Mouse (Mus musculus): ENCODE data around the gene Trim17.
A peak's percentile ranks its signal among the peaks of the same experiment; 100 is the strongest.

Trim17 gene

GRCm38 (mm10) chr11:58954420-58955142 lies at the start of gene Trim17, which contains the start of gene Hist3h2a:
Gene Trim17 (plus strand): TSS chr11:58954685.
Gene Hist3h2a (plus strand): TSS chr11:58954685.
- DNase-seq (ENCODE audit: low spot score), result peak; percentile 99

GRCm38 (mm10) chr11:58904838-58905237 lies 49.6 kb upstream of the Trim17 start:
- DNase-seq (ENCODE audit: low spot score), result peak; percentile 26

- no peak for DNase-seq (ENCODE audit: low spot score)
These were observed 40.7 kb upstream of the Trim17 start for GRCm38 (mm10) chr11:58913776-58914175.

- DNase-seq (ENCODE audit: low spot score), result peak; percentile 78
These were observed 39.9 kb upstream of the Trim17 start for GRCm38 (mm10) chr11:58914461-58915028.

- peak; percentile 75 for DNase-seq (ENCODE audit: low spot score)
These were observed 37.4 kb upstream of the Trim17 start for GRCm38 (mm10) chr11:58916879-58917744.

- no peak for DNase-seq (ENCODE audit: low spot score)
These were observed 36.6 kb upstream of the Trim17 start, which contains the start of gene Btnl10 for GRCm38 (mm10) chr11:58917745-58918366. Gene Btnl10 (plus strand): TSS chr11:58917908.

GRCm38 (mm10) chr11:58918759-58919158 lies 35.7 kb upstream of the Trim17 start:
- DNase-seq (ENCODE audit: low spot score), result no peak

GRCm38 (mm10) chr11:58922420-58922819 lies 32.1 kb upstream of the Trim17 start:
- no peak for DNase-seq (ENCODE audit: low spot score)

- no peak for DNase-seq (ENCODE audit: low spot score)
These were observed 27.8 kb upstream of the Trim17 start for GRCm38 (mm10) chr11:58926651-58927050.

- DNase-seq (ENCODE audit: low spot score), result no peak
These were observed 27.4 kb upstream of the Trim17 start for GRCm38 (mm10) chr11:58927053-58927452.

GRCm38 (mm10) chr11:58927790-58928651 lies 26.5 kb upstream of the Trim17 start:
- peak; percentile 59 for DNase-seq (ENCODE audit: low spot score)

GRCm38 (mm10) chr11:58929055-58929454 lies 25.4 kb upstream of the Trim17 start:
- DNase-seq (ENCODE audit: low spot score), result no peak

GRCm38 (mm10) chr11:58929641-58930040 lies 24.8 kb upstream of the Trim17 start:
- DNase-seq (ENCODE audit: low spot score), result no peak

GRCm38 (mm10) chr11:58930254-58930653 lies 24.2 kb upstream of the Trim17 start:
- DNase-seq (ENCODE audit: low spot score), result no peak

GRCm38 (mm10) chr11:58931576-58931975 lies 22.9 kb upstream of the Trim17 start:
- DNase-seq (ENCODE audit: low spot score), result no peak

GRCm38 (mm10) chr11:58937909-58938308 lies 16.6 kb upstream of the Trim17 start:
- peak; percentile 51 for DNase-seq (ENCODE audit: low spot score)

- DNase-seq (ENCODE audit: low spot score), result peak; percentile 96
These were observed 16.0 kb upstream of the Trim17 start, which contains the start of gene Rnf187 for GRCm38 (mm10) chr11:58938322-58939087. Gene Rnf187 (minus strand): TSS chr11:58938916.

GRCm38 (mm10) chr11:58939088-58939439 lies 15.4 kb upstream of the Trim17 start:
- no peak for DNase-seq (ENCODE audit: low spot score)

- no peak for DNase-seq (ENCODE audit: low spot score)
These were observed 10.3 kb upstream of the Trim17 start for GRCm38 (mm10) chr11:58944136-58944535.

- DNase-seq (ENCODE audit: low spot score), result no peak
These were observed 7.2 kb upstream of the Trim17 start for GRCm38 (mm10) chr11:58947306-58947705.

All from retina, embryonic 14.5 days (tissue).